Mouse (Mus musculus): ENCODE data around the gene Zfp36l2.

GRCm38 (mm10) chr17:84141691-84142090 lies 46.1 kb downstream of the Zfp36l2 start:
- TF ChIP-seq CTCF (IDR thresholded peaks at IDR 0.05; ENCODE audit: insufficient read depth, low read depth, low read length) (no peak), POLR2A (IDR thresholded peaks at IDR 0.05; ENCODE audit: insufficient read depth, low read depth, low read length) (no peak)

Data from olfactory bulb, adult 2 months (tissue).